Mouse (Mus musculus): Measurements from ENCODE around the gene Styx.

Gene Styx

GRCm38 (mm10) chr14:45350931-45351859 is at the start of gene Styx:
Styx (plus strand) TSS chr14:45351093.
- DNase-seq (ENCODE audit: low spot score), result peak; percentile 92

GRCm38 (mm10) chr14:45303939-45304338 is 47.0 kb upstream of the Styx start:
- DNase-seq (ENCODE audit: low spot score), result no peak

GRCm38 (mm10) chr14:45304389-45304788 is 46.5 kb upstream of the Styx start:
- no peak for DNase-seq (ENCODE audit: low spot score)

GRCm38 (mm10) chr14:45305852-45306251 is 45.0 kb upstream of the Styx start:
- DNase-seq (ENCODE audit: low spot score), result no peak

- DNase-seq (ENCODE audit: low spot score), result no peak
Measured at GRCm38 (mm10) chr14:45307630-45308328, 43.1 kb upstream of the Styx start.

GRCm38 (mm10) chr14:45309646-45310045 is 41.2 kb upstream of the Styx start:
- no peak for DNase-seq (ENCODE audit: low spot score)

GRCm38 (mm10) chr14:45310101-45310500 is 40.8 kb upstream of the Styx start:
- no peak for DNase-seq (ENCODE audit: low spot score)

GRCm38 (mm10) chr14:45316927-45317326 is 34.0 kb upstream of the Styx start:
- DNase-seq (ENCODE audit: low spot score), result no peak

- DNase-seq (ENCODE audit: low spot score), result peak; percentile 9
Measured at GRCm38 (mm10) chr14:45317921-45318411, 32.9 kb upstream of the Styx start.

- peak; percentile 77 for DNase-seq (ENCODE audit: low spot score)
Measured at GRCm38 (mm10) chr14:45318426-45319236, 32.3 kb upstream of the Styx start, which contains the start of gene Ero1l. Ero1l (minus strand) TSS chr14:45318771.

- no peak for DNase-seq (ENCODE audit: low spot score)
Measured at GRCm38 (mm10) chr14:45319237-45319610, 31.7 kb upstream of the Styx start.

- no peak for DNase-seq (ENCODE audit: low spot score)
Measured at GRCm38 (mm10) chr14:45320111-45320510, 30.8 kb upstream of the Styx start.

- no peak for DNase-seq (ENCODE audit: low spot score)
Measured at GRCm38 (mm10) chr14:45321067-45321466, 29.8 kb upstream of the Styx start.

- DNase-seq (ENCODE audit: low spot score), result no peak
Measured at GRCm38 (mm10) chr14:45321622-45322021, 29.3 kb upstream of the Styx start.

GRCm38 (mm10) chr14:45322450-45322849 is 28.4 kb upstream of the Styx start:
- no peak for DNase-seq (ENCODE audit: low spot score)

GRCm38 (mm10) chr14:45323320-45323719 is 27.6 kb upstream of the Styx start:
- DNase-seq (ENCODE audit: low spot score), result no peak

- no peak for DNase-seq (ENCODE audit: low spot score)
Measured at GRCm38 (mm10) chr14:45325471-45325870, 25.4 kb upstream of the Styx start.

GRCm38 (mm10) chr14:45328072-45328713 is 22.7 kb upstream of the Styx start:
- DNase-seq (ENCODE audit: low spot score), result no peak

GRCm38 (mm10) chr14:45329018-45329588 is 21.8 kb upstream of the Styx start:
- no peak for DNase-seq (ENCODE audit: low spot score)

- peak; percentile 94 for DNase-seq (ENCODE audit: low spot score)
Measured at GRCm38 (mm10) chr14:45329589-45330181, 21.2 kb upstream of the Styx start, which contains the start of gene Psmc6. Psmc6 (plus strand) TSS chr14:45329788.

All from T-cell, adult 2 months (primary cell).